Mouse (Mus musculus) retina, postnatal 1 day (tissue): ENCODE data around the gene Ccdc158.

ENCODE experiments used
- DNase-seq: peaks from one replicate; pipeline ENCODE4 v3.0.0-alpha.2; 2012

Gene Ccdc158

DNA sequence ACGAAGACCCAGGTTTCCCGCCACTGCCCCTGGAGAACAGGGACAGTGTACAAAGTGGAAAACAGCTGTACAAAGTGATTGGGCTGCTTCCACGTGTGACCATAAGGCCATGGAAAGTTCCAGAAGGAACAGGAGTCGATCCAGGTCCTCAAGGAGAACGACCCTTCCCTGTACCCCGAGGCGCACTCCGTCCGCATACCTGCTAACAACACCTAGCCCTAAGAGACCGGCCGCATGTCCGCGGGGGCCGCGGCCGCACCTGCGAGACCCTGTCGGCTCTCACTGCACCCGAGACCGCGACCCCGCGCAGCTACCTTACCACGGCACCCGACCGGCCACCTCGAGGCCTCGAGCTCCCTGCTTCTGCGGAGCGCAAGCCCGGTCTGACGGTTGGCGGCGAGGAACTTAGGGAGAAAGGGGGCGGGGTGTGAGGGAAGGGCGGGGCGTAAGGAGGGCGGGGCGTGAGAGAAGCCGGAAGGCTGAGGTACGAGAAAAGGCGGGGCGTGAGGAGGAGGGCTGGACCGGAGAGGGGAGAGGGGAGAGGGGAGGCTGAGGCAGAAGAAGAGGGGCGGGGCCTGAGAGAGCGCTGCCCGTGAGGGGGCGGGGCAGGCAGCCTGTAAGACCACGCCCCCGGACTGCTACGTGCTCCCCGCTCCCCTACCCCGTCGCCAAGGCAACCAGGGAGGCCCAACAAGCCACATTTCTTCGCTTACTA is at the start of gene Ccdc158:
Gene Ccdc158 (minus strand): TSS at position 413 of the 715 bp plus-strand sequence.
- peak; percentile 96 for DNase-seq

DNA sequence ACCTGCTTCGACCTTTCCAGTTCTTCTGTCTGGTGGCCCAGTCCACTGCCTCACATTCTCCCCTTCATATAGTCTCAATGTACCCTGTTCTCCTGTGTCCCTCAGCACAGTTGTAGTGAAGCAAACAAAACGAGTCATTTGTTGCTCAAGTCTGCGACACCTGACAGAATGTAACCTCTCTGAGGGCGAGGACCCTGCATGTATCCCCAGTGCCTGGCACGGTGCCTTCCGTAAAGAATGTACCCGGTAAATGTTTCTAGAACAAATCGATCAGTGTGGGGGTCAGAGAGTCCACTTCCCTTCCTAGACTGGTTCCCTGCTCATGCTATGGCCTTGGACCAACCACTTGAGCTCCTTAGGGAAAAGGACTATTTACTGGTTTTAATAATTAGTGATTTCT is 46.5 kb upstream of the Ccdc158 start:
- DNase-seq, result no peak

GRCm38 (mm10) chr5:92718856-92719255 is 43.8 kb upstream of the Ccdc158 start:
- no peak for DNase-seq

DNA sequence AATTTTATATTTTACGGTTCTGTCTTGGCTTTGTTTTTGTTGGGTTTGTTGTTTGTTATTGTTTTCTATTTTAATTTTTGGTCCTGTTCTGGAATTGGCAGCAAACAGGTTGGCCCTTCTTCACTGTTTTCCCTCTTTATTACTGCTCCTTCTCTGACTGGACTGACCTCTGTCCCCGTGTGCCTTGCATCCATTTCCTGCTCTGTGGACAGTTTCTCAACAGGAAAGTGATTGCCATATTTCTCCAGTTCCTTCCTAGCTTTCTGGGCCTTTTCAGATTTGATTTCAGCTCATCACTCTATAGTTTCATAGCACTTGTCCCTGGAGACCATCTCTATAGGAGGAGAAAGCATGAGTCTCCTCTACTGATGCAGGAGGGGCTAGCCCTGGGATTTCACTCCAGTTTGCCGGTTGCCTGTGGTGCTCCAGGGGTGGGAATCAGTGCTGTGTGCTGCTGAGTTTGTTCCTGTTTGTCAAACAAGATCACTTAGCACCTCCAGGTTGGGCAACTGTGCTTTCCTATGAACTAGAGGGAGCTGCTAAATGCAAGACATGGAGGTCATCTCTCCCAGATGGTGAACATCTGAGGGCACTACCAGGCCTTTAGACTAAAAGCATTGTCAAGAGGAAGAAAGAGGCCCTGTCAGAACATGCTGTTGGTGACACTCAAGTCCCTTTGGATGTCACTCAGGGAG is 42.7 kb upstream of the Ccdc158 start:
- DNase-seq, result no peak

DNA sequence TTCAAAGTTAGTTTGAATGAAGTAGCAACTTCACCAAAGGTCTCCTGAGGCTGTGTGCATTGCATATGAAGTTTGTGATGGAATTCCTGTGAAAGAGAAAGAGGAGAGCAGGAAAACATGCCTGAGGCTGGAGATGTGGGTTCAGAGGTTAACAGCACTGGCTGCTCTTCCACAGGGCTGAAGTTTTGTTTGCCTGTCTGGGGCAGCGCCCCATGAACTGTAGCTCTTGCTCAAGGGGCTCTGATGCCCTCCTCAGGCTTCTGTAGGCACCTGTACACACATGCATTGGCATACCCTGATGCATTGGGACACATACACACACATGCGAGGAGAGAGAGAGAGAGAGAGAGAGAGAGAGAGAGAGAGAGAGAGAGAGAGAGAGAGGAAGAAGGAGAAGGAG is 40.8 kb upstream of the Ccdc158 start:
- DNase-seq, result no peak

GRCm38 (mm10) chr5:92715319-92715718 is 40.2 kb upstream of the Ccdc158 start:
- no peak for DNase-seq

GRCm38 (mm10) chr5:92714886-92715285 is 39.8 kb upstream of the Ccdc158 start:
- no peak for DNase-seq

GRCm38 (mm10) chr5:92712621-92713395 is 37.7 kb upstream of the Ccdc158 start:
- no peak for DNase-seq

- no peak for DNase-seq
Measured at GRCm38 (mm10) chr5:92711666-92712290, 36.7 kb upstream of the Ccdc158 start.

GRCm38 (mm10) chr5:92710779-92711178 is 35.7 kb upstream of the Ccdc158 start:
- no peak for DNase-seq

GRCm38 (mm10) chr5:92707921-92708491 is 32.9 kb upstream of the Ccdc158 start:
- peak; percentile 34 for DNase-seq

- no peak for DNase-seq
Measured at GRCm38 (mm10) chr5:92703671-92704070, 28.6 kb upstream of the Ccdc158 start.

DNA sequence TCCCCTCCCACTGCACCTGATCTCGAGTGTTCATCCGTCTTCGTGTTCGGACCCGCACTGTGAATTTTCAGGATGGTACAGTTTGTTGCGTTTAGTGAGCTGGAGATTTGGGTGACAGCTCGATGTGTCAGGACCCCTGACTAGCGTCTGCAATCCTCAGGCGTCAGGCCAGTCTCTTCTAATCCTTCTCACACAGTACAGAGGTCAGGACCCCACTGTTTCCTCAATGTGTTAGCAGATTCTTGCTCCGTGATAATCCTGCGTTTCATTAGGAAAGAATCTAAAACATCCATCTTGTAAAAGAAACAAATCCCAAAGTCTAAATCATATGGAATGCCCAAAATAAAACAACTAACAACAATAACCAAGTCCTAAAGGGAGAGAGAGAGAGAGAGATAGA is 26.7 kb upstream of the Ccdc158 start:
- DNase-seq, result no peak

DNA sequence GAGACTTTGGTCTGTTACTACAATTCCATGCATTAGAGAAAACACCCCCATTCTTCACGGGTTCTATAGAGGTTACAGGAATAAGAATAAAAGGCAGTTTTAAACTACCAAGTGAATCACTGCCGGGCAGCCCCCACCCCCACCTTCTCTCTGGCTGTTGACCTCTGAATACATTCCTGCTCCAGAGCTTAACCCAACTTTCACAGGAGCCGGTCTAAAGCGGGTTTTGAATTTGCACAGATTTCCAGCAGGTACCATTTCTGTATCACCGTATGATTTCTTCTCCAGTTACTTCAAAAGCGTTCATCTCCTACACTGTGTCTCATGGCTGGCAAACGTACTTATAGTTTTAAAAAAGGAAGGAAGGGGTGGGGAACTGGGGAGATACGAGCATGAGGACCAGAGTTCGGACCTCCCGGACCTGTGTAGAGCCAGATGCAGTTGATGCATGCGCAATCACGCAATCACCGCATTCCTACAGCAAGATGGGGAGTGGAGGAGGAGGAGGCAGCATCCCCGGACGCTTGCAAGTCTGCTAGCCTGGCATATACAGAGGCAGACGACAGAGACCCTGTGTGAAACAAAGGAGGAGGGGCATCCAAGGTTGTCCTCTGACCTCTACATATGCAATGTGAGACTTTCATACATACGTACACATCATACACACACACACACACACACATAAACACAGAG is 23.9 kb upstream of the Ccdc158 start:
- DNase-seq, result peak; percentile 69

GRCm38 (mm10) chr5:92698131-92698836 is 23.2 kb upstream of the Ccdc158 start:
- peak; percentile 94 for DNase-seq

DNA sequence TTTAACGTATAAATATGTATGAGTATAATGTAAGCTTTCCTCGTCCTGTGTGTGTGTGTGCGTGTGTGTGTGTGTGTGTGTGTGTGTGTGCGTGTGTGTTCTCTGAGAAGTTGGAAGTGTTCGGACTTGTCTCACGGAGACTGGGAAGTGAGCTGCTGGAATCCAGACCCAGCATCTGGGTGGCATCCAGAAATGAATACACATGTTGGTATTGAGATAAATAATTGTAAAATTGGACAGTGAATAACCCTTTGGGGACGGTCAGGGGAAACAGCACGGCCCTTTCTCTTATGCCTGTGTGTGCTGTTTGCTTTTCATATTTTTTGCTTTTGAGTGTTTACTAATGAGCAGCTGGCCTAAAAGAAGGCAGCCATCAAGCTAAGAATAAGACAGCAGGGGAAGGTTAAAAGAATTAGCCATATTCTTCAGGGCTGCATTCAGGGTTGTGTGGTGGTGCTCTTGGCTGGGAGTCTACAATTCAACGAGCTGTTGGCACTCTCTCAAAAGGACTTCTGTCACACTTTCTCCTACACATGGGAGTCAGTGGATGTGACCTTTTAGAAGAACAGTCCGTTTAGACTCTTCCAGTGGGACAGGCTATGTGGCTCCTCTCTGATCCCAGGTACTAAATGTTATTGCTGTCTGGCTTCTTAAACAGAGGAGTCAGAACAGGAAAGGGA is 19.4 kb upstream of the Ccdc158 start:
- no peak for DNase-seq

DNA sequence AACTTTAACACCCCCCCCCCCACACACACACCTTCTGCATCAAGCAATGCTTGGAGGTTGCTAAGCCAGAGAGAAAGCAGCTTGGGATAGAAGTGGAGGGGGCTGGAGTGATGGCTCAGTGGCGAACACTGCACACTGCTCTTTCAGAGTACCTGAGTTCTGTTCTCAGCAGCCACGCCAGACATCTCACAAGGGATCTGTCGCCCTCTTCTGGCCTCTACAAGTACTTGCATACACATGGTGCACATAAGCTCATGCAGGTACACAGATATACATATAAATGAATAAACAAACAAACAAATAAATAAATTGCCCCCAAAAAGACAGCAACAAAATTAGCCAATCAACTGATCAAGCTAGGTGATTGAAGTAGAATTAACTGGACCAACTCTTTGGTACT is 18.7 kb upstream of the Ccdc158 start:
- no peak for DNase-seq

- no peak for DNase-seq
Measured at GRCm38 (mm10) chr5:92692206-92693007, 17.3 kb upstream of the Ccdc158 start.

GRCm38 (mm10) chr5:92688569-92688968 is 13.5 kb upstream of the Ccdc158 start:
- no peak for DNase-seq

- DNase-seq, result no peak
Measured at GRCm38 (mm10) chr5:92688124-92688523, 13.1 kb upstream of the Ccdc158 start.
